Mouse (Mus musculus) forebrain, postnatal 0 days (tissue): ENCODE results near the gene Plxna2. TPM values are rescaled to one million over a fixed set of nuclear protein-coding genes. Genes with fewer than 3 reads are reported as not detected.

Source experiments
- ATAC-seq: fragments of 200-750 bp; cut with Nextera tagmentation; 2 replicates; pipeline ENCODE4 v1.8.0; 2017; ENCODE audit warnings: mild to moderate bottlenecking, moderate library complexity
- DNase-seq: peaks from one replicate; pipeline ENCODE4 v3.0.0-alpha.2; 2015
- H3K27ac ChIP-seq: fragments of 300-500 bp; sonication (generic); 2 replicates; pipeline ENCODE4 v1.5.1; 2014; ENCODE audit warnings: low read depth, mild to moderate bottlenecking, antibody characterized with exemption, low read length, moderate library complexity, mixed read lengths
- H3K27me3 ChIP-seq: fragments of 300-500 bp; sonication (generic); 2 replicates; pipeline ENCODE4 v1.6.1; 2014; ENCODE audit warnings: mild to moderate bottlenecking, low read length, mixed read lengths; ENCODE audit not compliant: insufficient read depth
- H3K36me3 ChIP-seq: fragments of 300-500 bp; sonication (generic); 2 replicates; pipeline ENCODE4 v1.6.1; 2014; ENCODE audit warnings: mild to moderate bottlenecking, moderate library complexity; ENCODE audit not compliant: insufficient read depth
- H3K4me1 ChIP-seq: fragments of 300-500 bp; sonication (generic); 2 replicates; pipeline ENCODE4 v1.6.1; 2014; ENCODE audit warnings: antibody characterized with exemption; ENCODE audit not compliant: insufficient read depth
- H3K4me2 ChIP-seq: fragments of 300-500 bp; sonication (generic); 2 replicates; pipeline ENCODE4 v1.6.1; 2014; ENCODE audit warnings: low read depth, mild to moderate bottlenecking, moderate library complexity
- H3K4me3 ChIP-seq: fragments of 300-500 bp; sonication (generic); 2 replicates; pipeline ENCODE4 v1.5.1; 2014; ENCODE audit warnings: low read depth, low read length, mixed read lengths
- H3K9ac ChIP-seq: fragments of 300-500 bp; sonication (generic); 2 replicates; pipeline ENCODE4 v1.6.1; 2014; ENCODE audit warnings: mild to moderate bottlenecking
- H3K9me3 ChIP-seq: fragments of 300-500 bp; sonication (generic); 2 replicates; pipeline ENCODE4 v1.6.1; 2016; ENCODE audit warnings: low read length
- CTCF ChIP-seq: sonication (generic); IDR thresholded peaks from 2 replicates; pipeline ENCODE4 v1.5.1; 2016; ENCODE audit warnings: antibody characterized with exemption, control low read depth, low read depth
- WGBS: fragments of 180-500 bp; shearing (Covaris S2); extraction: QIAGEN DNeasy Blood & Tissue Kit; methylation state at CpG from one replicate; pipeline ENCODE4 v1.1.7; 2014; 5-methylcytosine and 5-hydroxymethylcytosine counted together
- polyA plus RNA-seq: library from polyadenylated mRNA; unstranded; fragments of >200 nt; fragmentation: Nextera tagmentation; extraction: Ambion mirVana; gene quantifications from 2 replicates; pipeline ENCODE4 v1.2.1, GENCODE M21; 2015
- total RNA-seq: library from RNA; depleted of rRNA; stranded (reverse); fragments of >200 nt; gene quantifications from 2 replicates; pipeline ENCODE4 v1.2.3, GENCODE M21; 2014

Gene Plxna2
- total and polyA plus RNA-seq, 2 experiments from 2014 or later = 18.6 to 83.6 TPM

DNA sequence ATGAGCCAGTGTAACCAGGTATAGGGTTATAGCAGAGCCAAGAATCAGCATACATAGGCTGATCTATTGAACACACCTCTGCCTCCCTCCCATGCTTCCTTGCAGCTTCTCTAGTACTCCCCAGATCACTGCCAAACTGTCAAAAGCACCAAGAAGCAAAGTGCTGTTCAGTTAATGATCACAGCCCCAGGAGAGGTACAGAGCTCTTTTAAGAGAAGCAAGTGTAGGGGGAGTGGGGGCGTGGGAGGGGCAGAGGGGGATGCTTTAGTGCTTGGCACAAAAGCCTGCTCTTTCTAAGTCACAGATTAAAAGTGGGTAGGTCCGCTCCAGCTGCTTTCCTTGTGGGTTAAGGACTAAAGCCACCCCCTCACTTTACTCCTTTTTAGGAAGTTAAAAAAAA lies 85.2 kb downstream of the Plxna2 start:
- H3K9me3 ChIP-seq = no peaks in the 10 kb centered on the region
- H3K27ac ChIP-seq = 0 out of 2 replicates have a peak overlapping the region, but pooled peaks have one; percentile 50
- no peak overlapping the region for H3K4me2 ChIP-seq
- 0 out of 2 replicates have a peak, but pooled peaks cover 16% of the 10 kb centered on the region for H3K36me3 ChIP-seq
- no peak for TF ChIP-seq CTCF
- DNase-seq = peak; percentile 35
- H3K4me3 ChIP-seq = no peak overlapping the region
- H3K4me1 ChIP-seq = no peaks in the 10 kb centered on the region
- 10% methylated on average over 2 of the region's 2 CpGs for WGBS
- no peak overlapping the region for H3K9ac ChIP-seq
- no peaks in the 10 kb centered on the region for H3K27me3 ChIP-seq
- peak; percentile 87 for ATAC-seq

DNA sequence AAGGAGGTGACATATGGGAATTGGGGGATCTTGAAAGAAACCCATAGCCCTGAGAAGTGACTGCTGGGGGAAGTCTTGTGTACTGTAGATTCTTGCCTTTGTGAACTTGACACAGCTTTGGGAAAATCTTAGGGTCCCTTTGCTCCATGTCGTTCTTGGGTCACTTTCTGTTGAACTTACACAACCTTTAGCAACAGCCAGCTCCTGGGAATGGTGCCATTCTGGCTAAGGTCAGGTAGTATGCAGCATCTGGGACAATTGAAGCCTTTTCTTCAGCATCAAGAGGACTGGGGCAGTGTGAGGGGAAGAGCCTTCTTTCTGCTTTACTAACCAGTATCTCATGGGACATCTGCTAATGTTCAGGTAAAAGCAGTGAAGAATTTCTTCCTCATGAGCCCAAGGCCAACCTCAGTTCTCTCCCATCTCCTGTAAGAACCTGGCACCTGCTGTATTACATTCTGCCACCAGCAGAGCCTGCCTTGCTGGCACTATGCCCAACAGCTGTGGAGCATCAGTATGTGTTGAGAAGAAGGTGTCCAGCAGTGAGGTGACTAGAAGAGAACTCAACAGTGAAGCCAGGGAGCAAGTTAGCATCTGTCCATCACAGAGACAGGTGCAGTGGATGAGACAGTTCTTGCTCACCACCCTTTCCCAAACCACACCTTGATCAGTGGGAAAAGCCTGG lies 86.3 kb downstream of the Plxna2 start:
- no peaks in the 10 kb centered on the region for H3K4me1 ChIP-seq
- H3K27me3 ChIP-seq = no peaks in the 10 kb centered on the region
- TF ChIP-seq CTCF = no peak
- 0 out of 2 replicates have a peak, but pooled peaks cover 16% of the 10 kb centered on the region for H3K36me3 ChIP-seq
- DNase-seq (no peak), ATAC-seq (no peak)
- H3K9me3 ChIP-seq = no peaks in the 10 kb centered on the region
- no peak overlapping the region for H3K27ac ChIP-seq
- no peak overlapping the region for H3K4me3 ChIP-seq
- no peak overlapping the region for H3K9ac ChIP-seq
- no peak overlapping the region for H3K4me2 ChIP-seq
- 83% methylated on average over 1 of the region's 1 CpGs for WGBS

DNA sequence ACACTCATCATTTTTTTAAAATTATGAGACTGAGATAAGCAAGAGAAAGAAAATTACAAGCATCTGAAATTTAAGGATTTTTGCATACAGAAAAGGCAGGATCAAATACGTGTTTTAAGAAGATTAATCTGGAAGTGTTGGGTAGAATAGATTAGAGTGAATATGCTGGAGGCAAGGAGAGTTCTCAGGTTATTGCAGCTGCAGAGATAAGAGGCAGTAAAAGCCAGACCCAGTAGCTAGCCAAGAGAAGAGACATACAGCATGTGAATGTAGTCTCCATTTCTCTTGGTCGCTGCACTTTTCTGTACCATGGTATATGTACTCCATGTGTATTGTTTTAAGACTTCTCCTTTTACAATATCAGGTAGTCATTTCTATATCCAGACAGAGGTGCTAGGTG lies 88.5 kb downstream of the Plxna2 start:
- ATAC-seq = no peak
- H3K9me3 ChIP-seq = no peaks in the 10 kb centered on the region
- H3K27ac ChIP-seq = no peak overlapping the region
- no peak overlapping the region for H3K4me2 ChIP-seq
- H3K27me3 ChIP-seq = no peaks in the 10 kb centered on the region
- H3K4me1 ChIP-seq = no peaks in the 10 kb centered on the region
- peaks cover 23% of the 10 kb centered on the region; the same call in 1 of the 2 replicates for H3K36me3 ChIP-seq
- no peak overlapping the region for H3K9ac ChIP-seq
- TF ChIP-seq CTCF = no peak
- DNase-seq = no peak
- WGBS = 62% methylated on average over 2 of the region's 2 CpGs
- H3K4me3 ChIP-seq = no peak overlapping the region

DNA sequence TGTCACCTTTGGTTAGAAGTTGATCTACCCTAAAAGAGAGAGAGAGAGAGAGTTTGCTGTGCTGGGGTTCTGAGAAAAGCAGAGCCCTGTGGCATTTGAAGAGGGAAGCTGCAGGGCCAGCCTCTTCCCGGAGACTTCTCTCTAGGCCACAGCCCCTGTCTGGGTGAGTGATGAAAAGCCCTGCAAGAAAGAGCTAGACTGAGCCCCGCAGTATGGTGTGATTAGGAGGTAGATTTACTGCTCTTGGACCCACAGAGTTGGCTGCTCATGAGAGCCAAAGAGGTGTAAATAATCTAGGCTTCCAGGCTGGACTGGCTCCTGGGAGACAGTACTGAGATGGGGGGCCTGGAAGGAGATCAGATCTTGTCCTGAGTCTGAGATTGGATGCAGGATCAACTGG lies 94.4 kb downstream of the Plxna2 start:
- no peak overlapping the region for H3K4me3 ChIP-seq
- peaks cover 31% of the 10 kb centered on the region for H3K36me3 ChIP-seq
- no peak overlapping the region for H3K9ac ChIP-seq
- H3K4me1 ChIP-seq = no peaks in the 10 kb centered on the region
- no peak overlapping the region for H3K27ac ChIP-seq
- no peak for TF ChIP-seq CTCF
- DNase-seq (no peak), ATAC-seq (no peak)
- H3K9me3 ChIP-seq = no peaks in the 10 kb centered on the region
- no peaks in the 10 kb centered on the region for H3K27me3 ChIP-seq
- 77% methylated on average over 2 of the region's 2 CpGs for WGBS
- H3K4me2 ChIP-seq = no peak overlapping the region

DNA sequence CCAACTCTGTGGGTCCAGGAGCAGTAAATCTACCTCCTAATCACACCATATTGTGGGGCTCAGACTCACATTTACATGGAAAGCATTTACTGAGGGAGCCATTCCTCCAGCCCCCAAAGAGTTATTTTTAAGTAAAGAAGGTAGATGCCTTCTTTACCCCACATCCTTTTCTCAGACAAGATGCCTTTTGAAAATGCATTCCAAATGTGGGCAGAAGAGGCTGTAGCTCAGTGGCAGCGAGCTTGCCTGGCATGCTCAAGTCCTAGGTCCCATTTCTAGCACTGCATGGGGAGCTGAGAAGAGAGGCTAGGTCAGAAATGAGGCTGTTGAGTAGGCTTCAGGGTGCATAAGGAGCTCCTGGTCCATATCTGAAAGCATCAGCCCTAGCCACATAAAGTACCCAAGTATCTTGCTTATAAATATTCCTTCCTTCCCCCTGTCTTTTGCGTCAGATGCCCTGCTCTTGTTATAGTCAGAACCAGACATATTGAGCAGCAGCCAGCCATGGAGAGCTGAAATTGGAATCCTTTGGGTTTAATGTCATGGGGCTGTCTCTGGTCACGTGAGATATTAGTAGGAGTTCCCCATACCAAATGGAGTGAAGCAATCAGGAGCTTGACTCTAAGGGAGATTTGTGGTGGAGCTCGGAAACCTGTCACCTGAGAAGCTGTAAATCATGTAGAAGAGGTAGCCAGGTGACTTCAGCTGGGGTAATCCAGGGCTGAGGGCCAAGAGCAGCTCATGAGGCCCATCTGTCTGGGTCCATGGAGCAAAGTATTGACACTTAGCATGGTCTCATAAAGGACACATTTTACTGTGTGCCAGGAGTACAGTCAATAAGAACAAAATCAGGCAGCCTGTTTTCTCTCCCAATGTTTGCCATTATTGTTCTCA lies 96.4 kb downstream of the Plxna2 start:
- ATAC-seq (no peak), DNase-seq (no peak)
- H3K9me3 ChIP-seq = no peaks in the 10 kb centered on the region
- no peaks in the 10 kb centered on the region for H3K27me3 ChIP-seq
- WGBS = 91% methylated on average over 4 of the region's 4 CpGs
- no peak overlapping the region for H3K9ac ChIP-seq
- H3K4me1 ChIP-seq = no peaks in the 10 kb centered on the region
- H3K36me3 ChIP-seq = peaks cover 22% of the 10 kb centered on the region
- H3K4me3 ChIP-seq = no peak overlapping the region
- H3K4me2 ChIP-seq = no peak overlapping the region
- no peak for TF ChIP-seq CTCF
- no peak overlapping the region for H3K27ac ChIP-seq

DNA sequence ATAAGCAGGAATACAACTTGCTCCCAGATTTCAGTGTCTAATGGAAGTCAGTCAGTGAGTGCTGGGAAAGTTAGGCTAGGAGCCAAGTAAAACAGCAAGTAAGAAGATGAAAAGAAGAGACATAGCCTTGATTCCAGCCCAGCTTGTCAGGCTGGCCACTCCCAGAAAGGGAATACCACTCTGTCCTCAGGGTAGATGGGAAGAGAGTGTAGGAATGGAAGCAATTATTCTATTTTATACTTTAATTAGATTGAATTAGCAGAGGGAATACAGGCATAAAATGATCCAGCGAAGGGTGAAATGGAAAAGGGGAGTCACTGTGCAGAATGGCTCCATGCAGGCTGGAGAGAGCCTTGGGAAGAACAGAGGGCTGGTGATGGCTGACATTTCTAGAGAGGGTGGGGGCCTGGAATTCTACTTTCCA lies 99.4 kb downstream of the Plxna2 start:
- H3K9ac ChIP-seq = no peak overlapping the region
- DNase-seq = no peak
- H3K4me2 ChIP-seq = no peak overlapping the region
- no peaks in the 10 kb centered on the region for H3K4me1 ChIP-seq
- 42% methylated on average over 1 of the region's 1 CpGs for WGBS
- no peaks in the 10 kb centered on the region for H3K9me3 ChIP-seq
- TF ChIP-seq CTCF = no peak
- no peak overlapping the region for H3K27ac ChIP-seq
- no peak overlapping the region for H3K4me3 ChIP-seq
- ATAC-seq = no peak
- H3K27me3 ChIP-seq = no peaks in the 10 kb centered on the region
- peaks cover 15% of the 10 kb centered on the region for H3K36me3 ChIP-seq

DNA sequence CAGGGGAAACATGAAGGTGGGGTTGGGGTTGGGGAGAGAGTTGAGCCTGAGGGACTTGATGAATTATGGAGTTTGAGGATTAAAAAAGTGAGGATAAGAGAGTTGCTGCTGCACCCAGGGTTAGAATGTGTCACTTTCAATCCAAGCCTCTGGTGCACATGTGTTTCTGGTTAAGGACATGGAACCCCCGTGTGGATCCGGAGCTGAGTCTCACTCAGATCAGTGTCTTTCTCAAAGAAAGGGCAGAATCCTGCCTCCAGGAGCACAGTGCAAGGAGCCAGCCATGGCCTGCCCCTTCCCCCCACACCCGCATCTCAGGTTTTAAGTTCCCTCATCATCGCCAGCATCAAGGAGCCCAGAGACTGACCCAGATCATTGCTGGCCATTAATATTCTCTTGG lies 102.4 kb downstream of the Plxna2 start:
- H3K27ac ChIP-seq = no peak overlapping the region
- H3K4me1 ChIP-seq = no peaks in the 10 kb centered on the region
- H3K4me2 ChIP-seq = no peak overlapping the region
- H3K9me3 ChIP-seq = no peaks in the 10 kb centered on the region
- H3K4me3 ChIP-seq = no peak overlapping the region
- H3K27me3 ChIP-seq = no peaks in the 10 kb centered on the region
- no peaks in the 10 kb centered on the region for H3K36me3 ChIP-seq
- H3K9ac ChIP-seq = no peak overlapping the region
- DNase-seq = no peak
- 48% methylated on average over 4 of the region's 4 CpGs for WGBS
- ATAC-seq = no peak
- no peak for TF ChIP-seq CTCF
